Mouse (Mus musculus) cerebellum, adult 2 months (tissue): ENCODE measurements around the gene Pcdh10.

Source experiments
- CTCF ChIP-seq: fragments of 200-500 bp; IDR thresholded peaks from 2 replicates; pipeline ENCODE4 v1.5.1; 2011; ENCODE audit warnings: low read depth, mild to moderate bottlenecking, control low read depth, low read length, moderate library complexity, borderline replicate concordance; ENCODE audit not compliant: insufficient read depth
- POLR2A ChIP-seq: fragments of 200-500 bp; IDR thresholded peaks from 2 replicates; pipeline ENCODE4 v1.6.1; 2011; ENCODE audit warnings: low read length, control low read depth, borderline replicate concordance; ENCODE audit not compliant: insufficient read depth

GRCm38 (mm10) chr3:45386512-45386911, 8.3 kb downstream of the Pcdh10 start:
- TF ChIP-seq POLR2A = no peak
- no peak for TF ChIP-seq CTCF
